Mouse (Mus musculus): ENCODE measurements at regions not wholly inside any gene's neighbourhood (a gene's known extent, or its start where the extent isn't known, plus 50 kb on each side); places are given as distances from the start of the nearest gene placed in this dataset.

GRCm38 (mm10) chrX:156944223-156944622 lies 470.9 kb downstream of the Phex start:
- H3K79me2 ChIP-seq (ENCODE audit: control insufficient read depth, insufficient read depth, low read length, poor library complexity): no peaks in the 10 kb centered on the region
- no peaks in the 10 kb centered on the region for H3K27me3 ChIP-seq (ENCODE audit: control insufficient read depth in 1 of 2, insufficient read depth in 2 of 2, low read length in 2 of 2)
- TF ChIP-seq CHD1 (IDR thresholded peaks at IDR 0.05; ENCODE audit: low read depth, low read length): no peak
- TF ChIP-seq ZNF384 (IDR thresholded peaks at IDR 0.05; ENCODE audit: low read depth, low read length): no peak
- TF ChIP-seq GATA1 (IDR thresholded peaks at IDR 0.05; ENCODE audit: low read depth, low read length): no peak
- TF ChIP-seq TCF12 (IDR thresholded peaks at IDR 0.05; ENCODE audit: low read depth, low read length): no peak
- TF ChIP-seq RCOR1 (IDR thresholded peaks at IDR 0.05; ENCODE audit: low read depth, low read length): no peak
- TF ChIP-seq E2F4 (IDR thresholded peaks at IDR 0.05; ENCODE audit: borderline replicate concordance, low read depth, low read length): no peak
- no peak for TF ChIP-seq POLR2AphosphoS2 (IDR thresholded peaks at IDR 0.05; ENCODE audit: low read length)
- no peak for TF ChIP-seq UBTF (IDR thresholded peaks at IDR 0.05; ENCODE audit: borderline replicate concordance, insufficient read depth, low read depth, low read length)
- TF ChIP-seq SMC3 (IDR thresholded peaks at IDR 0.05; ENCODE audit: low read depth, low read length): no peak
- TF ChIP-seq POLR2A (IDR thresholded peaks at IDR 0.05; ENCODE audit: control insufficient read depth in 1 of 2, insufficient read depth in 1 of 2, low read depth in 1 of 2, low read length in 2 of 2, poor library complexity in 1 of 2): no peak
- TF ChIP-seq MXI1 (IDR thresholded peaks at IDR 0.05; ENCODE audit: low read depth, low read length): no peak
- no peak for TF ChIP-seq USF1 (IDR thresholded peaks at IDR 0.05; ENCODE audit: low read depth, low read length)
- no peak for DNase-seq (ENCODE audit: low read depth, low spot score)
- H3K4me1 ChIP-seq (ENCODE audit: control insufficient read depth in 1 of 2, insufficient read depth in 2 of 2, low read length in 2 of 2): no peaks in the 10 kb centered on the region
- H3K9me3 ChIP-seq (replicated peaks; ENCODE audit: insufficient read depth, low read length): no peaks in the 10 kb centered on the region
- H3K9ac ChIP-seq (ENCODE audit: control insufficient read depth, low read depth, low read length, poor library complexity, severe bottlenecking): no peak overlapping the region
- no peak overlapping the region for H3K27ac ChIP-seq (ENCODE audit: control insufficient read depth, low read depth, low read length)
- no peaks in the 10 kb centered on the region for H3K36me3 ChIP-seq (ENCODE audit: control insufficient read depth in 1 of 2, insufficient read depth in 2 of 2, low read length in 2 of 2)
- H3K4me3 ChIP-seq (ENCODE audit: control insufficient read depth in 1 of 2, insufficient read depth in 1 of 2, low read depth in 2 of 2, low read length in 2 of 2): no peak overlapping the region

GRCm38 (mm10) chrX:156913363-156913762 lies 501.7 kb downstream of the Phex start:
- Histone ChIP-seq H3K27ac (ENCODE audit: control insufficient read depth, low read depth, low read length) (no peak overlapping the region), H3K4me1 (ENCODE audit: control insufficient read depth in 1 of 2, insufficient read depth in 2 of 2, low read length in 2 of 2) (no peaks in the 10 kb centered on the region), H3K4me3 (ENCODE audit: control insufficient read depth in 1 of 2, insufficient read depth in 1 of 2, low read depth in 2 of 2, low read length in 2 of 2) (no peak overlapping the region), H3K36me3 (ENCODE audit: control insufficient read depth in 1 of 2, insufficient read depth in 2 of 2, low read length in 2 of 2) (no peaks in the 10 kb centered on the region), H3K27me3 (ENCODE audit: control insufficient read depth in 1 of 2, insufficient read depth in 2 of 2, low read length in 2 of 2) (no peaks in the 10 kb centered on the region), H3K9ac (ENCODE audit: control insufficient read depth, low read depth, low read length, poor library complexity, severe bottlenecking) (no peak overlapping the region), H3K9me3 (replicated peaks; ENCODE audit: insufficient read depth, low read length) (no peaks in the 10 kb centered on the region), H3K79me2 (ENCODE audit: control insufficient read depth, insufficient read depth, low read length, poor library complexity) (no peaks in the 10 kb centered on the region)
- TF ChIP-seq TAL1 (IDR thresholded peaks at IDR 0.05; ENCODE audit: low read length): no peak
- TF ChIP-seq KAT2A (conservative IDR thresholded peaks at IDR 0.05; ENCODE audit: low read depth, low read length): no peak
- DNase-seq (ENCODE audit: low read depth, low spot score): peak; percentile 2
